Mouse (Mus musculus) T-helper 1 cell (primary cell): ENCODE measurements around the gene Itga8.

Experiments used
- in situ Hi-C: fragments of 300-600 bp; cut with MboI, MseI; formaldehyde crosslinking; loops from one replicate; pipeline ENCODE4 v1.15.1; 2025; ENCODE audit warnings: high pct_unique_total_duplicates

Gene Itga8

DNA sequence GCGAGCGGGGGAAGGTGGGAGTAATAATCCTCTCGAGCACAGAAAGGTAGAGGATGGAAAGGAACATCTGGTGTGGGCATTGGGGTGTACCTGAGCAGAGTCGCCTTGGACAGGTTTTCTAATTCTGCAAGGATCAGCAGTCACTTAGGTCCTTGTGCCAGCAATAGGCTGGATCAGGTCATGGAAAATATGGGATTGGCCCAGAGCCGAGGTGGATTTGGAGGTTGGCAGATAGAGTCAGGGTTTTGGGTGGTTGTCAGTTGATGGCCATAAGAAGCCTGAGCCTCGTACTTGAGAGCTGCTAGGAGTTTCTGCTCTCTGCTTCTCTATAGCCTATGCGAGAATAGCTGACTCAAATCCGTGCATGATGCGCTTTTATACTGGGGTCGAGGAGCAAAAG is 98.5 kb downstream of the Itga8 start:
- in situ Hi-C loops = no loop called here

DNA sequence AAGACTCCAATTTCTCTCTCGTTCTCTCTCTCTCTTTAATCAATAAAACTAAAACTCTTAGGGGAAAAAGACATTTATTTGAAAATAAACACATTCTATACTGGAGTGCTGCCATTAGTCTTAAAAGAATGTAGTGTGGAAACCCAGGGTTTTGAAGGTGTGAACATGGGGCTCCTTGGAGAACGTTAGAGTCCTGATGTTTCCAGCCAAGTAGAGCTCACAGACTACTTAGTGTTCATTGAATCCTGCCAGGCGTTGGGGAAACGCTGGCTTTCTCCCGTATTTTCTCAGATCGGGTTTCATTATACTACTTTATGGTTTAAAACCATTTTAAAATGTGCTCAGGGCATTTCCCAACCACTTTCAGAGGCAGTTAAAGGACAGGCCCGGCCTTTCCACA is 103.0 kb downstream of the Itga8 start:
- in situ Hi-C loops = no loop called here

DNA sequence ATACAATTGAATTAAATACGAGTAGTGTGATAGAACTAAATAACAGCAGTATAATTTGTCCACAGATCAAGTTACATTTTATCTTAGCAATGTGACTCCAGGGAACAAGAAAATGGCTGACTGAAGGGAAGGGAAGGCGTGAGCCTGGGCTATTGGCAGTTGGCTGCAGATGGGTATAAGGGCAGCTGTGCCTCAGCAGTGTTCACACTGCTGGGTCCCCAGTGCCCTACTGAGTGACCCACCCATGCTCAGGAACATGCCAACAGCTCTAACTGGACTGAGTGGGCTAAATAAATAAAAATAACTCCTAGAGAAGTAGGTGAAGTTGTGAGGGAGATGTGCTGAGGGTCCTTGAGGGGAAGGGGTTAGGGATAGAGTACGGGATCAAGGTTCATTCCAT is 103.5 kb downstream of the Itga8 start:
- in situ Hi-C loops = no loop called here

DNA sequence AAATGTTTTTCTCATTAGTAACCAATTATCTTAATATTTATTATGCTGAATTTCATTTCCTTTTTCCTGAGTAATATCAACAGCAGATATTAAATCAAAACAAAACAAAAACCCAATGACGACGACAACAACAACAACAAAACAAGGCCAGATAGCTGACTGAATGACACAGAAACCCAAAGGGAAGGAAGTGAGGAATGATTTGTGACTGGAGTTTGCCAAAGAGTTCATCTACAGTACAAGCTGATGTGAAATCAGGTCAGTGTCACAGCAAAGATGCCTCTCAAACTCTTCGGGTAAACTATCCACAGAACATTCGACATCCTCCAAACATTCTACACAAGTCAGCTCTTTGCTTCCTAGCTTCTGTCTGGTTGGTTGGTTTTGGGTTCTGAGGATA is 104.0 kb downstream of the Itga8 start:
- in situ Hi-C loops = no loop called here

DNA sequence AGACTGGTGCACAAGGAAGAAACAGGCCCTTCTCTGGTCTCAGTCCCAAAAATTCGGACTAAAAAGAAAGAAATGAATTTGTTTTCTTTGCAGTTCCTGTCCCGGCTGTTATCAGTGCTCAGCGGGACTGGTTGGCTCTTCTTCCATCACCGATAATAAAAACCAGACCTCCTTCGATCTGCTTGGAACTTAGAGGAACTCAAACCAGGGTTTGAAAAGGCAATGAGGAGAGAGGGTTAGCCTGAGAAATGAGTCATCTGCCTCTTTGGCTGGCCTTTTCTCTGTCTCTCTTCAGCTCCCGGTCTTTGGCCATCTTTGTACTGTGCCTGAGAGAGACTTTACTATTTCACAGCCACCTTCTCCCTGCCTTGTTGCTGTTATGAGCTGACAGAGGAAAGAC is 112.7 kb downstream of the Itga8 start:
- in situ Hi-C loops = no loop called here

DNA sequence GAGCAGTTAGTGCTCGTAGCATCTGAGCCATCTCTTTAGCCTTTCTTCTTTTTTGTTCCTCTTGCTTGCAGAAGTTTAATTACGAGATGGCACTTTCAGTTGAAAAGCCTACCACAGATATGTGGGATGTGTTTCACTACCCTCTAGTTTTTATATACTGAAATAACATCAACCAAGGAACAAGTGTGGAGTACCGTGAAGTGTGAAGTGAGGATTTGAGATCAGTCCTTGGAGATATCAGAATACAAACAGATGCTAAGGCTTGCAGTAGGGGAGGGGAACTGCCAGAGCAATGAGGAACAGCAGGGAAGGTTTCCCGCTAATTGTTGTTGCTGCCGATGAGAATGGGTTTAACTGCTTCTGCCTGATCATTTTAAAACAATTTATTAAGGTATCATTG is 114.1 kb downstream of the Itga8 start:
- in situ Hi-C loops = no loop called here

DNA sequence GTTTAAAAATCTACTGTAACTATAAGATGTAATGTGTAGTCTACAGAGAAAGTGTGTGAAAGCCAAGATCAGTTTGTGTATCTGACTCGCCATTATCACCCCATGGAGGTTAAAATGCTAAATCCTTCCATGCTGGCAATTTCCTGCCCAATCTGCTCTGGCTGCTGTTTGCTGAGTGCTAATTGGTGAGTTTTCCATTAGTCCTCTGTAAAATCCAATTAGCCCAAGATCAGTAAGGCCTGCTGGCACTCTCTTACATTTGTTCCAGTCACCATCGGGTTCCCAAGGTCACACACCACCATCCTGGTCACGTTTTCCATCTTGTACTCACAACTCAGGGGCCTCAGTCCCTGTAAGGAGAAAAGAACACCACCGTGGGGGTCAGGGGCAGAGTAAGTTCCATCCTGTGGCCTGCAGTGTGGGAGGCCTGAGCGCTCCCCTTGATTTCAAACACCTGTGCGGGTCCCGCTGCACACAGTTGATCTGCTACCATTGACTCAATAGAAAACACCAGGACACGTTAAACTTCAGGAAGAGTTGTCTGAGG is 119.2 kb downstream of the Itga8 start:
- in situ Hi-C loops = no loop called here

DNA sequence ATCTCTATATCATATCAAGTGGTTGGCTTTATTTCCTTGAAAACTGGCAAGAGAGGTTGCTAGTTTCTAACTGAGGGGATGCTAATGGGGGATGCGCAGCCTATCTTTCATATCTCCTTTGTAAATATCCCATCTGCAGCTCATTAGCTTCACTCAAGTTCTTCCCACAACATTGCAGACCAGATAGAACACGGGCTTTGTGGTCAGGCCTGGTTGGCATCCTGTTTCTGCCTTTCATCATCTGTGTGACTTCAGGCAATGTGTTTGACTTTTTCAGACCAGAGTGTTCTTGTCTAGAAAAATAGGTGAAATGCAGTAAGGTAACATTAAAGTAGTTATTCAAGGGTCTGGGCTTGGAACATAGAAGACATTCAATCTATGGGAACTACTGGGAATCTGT is 121.1 kb downstream of the Itga8 start:
- in situ Hi-C loops = no loop called here

DNA sequence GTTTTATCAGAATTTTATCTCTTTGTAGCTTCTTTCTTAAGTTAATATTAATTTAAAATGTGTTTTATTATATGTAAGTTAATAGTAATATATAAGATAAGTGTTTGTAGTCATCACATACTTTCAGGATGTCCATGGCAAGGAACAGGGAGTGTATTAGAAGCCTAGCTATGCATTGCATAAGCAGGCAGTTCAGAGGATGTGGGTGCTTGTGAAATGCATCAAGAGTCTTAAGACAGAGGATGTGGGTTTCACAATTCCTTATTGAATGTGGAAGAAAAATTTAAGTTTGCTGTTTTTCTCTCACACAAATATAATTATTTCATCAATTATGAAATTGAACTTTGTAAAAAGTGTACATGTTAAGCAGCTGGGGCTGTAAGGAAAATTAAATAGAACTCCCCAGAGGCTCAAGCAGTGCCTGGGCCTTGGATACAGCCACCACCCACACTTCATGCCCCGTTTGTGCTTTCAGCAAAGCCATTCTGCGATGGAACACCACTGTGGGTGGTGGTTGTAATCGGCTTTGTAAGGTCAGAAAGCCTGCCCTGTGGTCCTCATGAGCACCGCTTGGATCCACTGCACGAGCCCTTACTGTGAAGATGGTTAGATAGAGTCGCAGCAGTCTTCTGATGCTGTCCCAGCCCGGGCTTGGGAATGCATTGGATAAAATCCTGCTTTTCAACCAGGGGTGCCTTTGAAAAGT is 126.8 kb downstream of the Itga8 start:
- in situ Hi-C loops = no loop called here

DNA sequence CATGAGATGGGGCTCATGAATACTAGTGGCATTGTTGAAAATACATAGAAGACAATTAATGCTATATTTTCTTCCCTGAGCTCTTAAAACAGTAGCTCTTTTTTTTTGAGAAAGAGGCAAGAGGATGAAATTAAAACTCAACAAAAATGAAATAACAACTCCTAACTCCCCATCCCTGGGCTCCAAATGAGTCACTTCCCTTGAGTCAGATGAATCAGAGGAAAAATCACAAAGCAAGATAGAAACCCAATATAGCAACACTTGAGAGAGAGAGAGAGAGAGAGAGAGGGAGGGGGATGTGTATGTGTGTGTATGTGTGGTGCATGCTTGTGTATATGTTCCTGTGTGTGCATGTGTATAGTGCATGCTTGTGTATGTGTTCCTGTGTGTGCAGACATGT is 131.5 kb downstream of the Itga8 start:
- in situ Hi-C loops = no loop called here

DNA sequence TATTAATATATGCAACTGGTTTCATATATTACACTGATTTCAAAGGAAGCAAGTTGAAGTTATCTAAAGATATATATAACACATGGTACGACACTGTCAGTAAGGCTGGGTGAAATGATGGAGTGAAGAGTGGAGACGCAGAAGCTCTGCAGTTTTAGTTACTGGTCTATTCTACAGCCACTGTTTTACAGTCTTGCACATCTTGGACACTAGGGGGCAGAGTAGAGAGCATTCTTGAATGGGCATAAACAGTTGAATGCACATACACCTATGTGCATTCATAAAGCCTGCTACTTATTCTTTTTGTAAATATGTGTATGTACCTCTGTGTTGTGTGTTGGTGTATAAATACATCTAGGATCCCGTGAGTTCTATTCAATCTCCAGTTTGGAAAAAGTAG is 141.2 kb downstream of the Itga8 start:
- in situ Hi-C loops = no loop called here

DNA sequence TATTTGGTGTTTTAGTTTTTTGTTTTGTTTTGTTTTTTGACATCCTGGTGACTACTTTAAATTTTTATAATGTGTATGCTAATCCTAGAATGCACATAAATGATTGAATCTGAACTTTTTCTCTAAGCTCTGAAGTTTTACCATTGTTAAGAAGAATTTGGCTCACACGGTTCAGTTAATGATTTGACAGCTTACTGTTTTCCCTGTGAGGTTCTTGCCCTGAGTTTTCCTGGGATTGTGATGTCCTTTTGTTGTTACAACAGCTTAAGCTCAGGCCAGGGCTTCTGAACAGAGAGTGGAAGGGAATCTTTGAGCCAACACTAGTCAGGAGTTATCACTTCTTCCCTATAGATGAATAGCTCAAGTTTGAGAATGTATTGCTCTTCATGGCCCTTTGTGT is 144.7 kb downstream of the Itga8 start:
- in situ Hi-C loops = no loop called here

DNA sequence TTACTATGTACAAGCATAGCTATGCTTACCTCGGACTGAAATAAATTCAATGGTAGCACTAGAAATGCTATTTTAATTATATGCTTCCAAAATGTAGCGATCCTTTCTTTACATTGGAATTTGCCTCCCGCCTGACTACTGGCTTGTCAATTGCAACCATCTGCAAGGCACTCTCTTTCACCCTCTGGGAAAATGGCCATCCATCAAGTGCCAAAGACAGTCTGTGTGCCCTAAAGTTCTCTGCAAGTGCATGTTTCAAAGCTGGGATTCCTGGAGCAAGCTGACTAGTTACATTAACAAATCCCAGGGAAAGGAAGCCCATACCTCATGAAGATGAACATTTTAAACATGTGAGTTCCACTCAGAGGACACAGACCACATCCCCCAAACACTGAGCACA is 145.3 kb downstream of the Itga8 start:
- in situ Hi-C loops = no loop called here

DNA sequence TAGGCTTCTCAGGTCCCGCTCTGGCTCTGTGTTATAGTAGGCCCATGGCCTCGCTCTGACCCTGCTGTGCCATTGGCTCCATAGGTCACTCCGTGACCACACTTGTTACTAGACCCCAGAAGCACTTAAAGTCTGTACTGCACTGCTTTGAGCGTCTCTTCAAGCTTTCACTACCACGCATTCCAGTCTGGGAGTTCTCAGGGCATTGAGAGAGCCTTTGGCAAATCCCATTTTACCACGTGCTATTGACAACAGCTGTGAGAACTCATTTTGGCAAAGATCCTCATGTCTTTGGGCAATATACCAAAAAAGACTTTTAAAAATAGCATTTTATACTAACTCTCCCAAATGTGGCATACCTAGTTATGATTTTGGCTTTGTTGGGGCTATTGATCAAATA is 147.0 kb downstream of the Itga8 start:
- in situ Hi-C loops = no loop called here

DNA sequence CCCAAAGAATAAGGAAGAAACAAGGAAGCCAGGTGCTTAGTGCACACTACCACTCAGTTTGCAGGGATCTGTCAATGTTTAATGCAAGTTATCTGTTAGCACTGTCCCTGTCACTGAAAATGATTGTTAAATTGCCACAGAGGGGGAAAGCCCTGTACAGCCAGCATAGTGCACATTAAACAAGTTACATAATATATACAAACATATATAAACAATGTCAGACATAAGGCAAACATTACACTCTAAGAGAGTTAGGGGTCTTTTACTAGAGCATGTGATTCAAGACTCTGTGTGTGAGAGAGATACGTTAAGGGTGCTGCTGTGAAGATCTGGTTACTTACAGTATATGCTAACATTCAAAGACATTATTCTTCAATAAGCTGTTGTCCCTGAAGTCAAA is 148.2 kb downstream of the Itga8 start:
- in situ Hi-C loops = no loop called here

DNA sequence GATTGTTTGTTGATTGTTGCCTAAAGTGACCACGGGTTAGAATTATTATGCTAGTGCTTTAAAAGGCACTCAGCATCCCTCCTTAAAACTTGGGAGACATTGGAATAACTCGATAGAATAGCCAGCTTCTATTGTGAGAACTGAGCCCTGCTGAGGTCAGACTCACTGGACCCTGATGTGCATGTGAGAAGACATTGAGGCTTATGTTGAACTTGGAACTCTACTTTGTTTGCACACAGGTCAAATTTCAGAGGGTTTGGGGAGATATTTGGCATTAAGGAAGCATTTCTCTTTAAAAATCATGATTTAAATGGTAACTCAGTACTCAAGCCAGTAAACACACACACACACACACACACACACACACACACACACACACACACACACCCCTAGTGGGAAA is 153.8 kb downstream of the Itga8 start:
- in situ Hi-C loops = no loop called here

DNA sequence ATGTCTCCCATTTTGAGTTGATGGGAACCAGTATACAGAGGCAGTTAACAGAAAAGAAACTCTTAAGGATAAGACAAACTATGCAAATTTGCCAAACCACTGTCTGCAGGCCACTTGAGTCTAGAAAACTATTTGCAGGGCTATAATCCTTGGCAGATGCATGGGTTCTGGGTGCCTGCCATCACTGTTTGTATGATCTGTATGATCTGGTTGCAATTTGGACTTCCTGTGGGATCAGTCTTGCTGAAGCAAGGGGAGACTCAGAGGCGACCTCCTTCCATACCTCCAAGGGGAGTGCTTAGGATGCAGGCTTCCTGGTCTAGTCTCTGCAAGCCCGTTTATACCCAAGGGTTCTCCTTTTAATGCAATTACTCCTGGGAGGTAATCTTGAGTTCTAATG is 155.1 kb downstream of the Itga8 start:
- in situ Hi-C loops = no loop called here

DNA sequence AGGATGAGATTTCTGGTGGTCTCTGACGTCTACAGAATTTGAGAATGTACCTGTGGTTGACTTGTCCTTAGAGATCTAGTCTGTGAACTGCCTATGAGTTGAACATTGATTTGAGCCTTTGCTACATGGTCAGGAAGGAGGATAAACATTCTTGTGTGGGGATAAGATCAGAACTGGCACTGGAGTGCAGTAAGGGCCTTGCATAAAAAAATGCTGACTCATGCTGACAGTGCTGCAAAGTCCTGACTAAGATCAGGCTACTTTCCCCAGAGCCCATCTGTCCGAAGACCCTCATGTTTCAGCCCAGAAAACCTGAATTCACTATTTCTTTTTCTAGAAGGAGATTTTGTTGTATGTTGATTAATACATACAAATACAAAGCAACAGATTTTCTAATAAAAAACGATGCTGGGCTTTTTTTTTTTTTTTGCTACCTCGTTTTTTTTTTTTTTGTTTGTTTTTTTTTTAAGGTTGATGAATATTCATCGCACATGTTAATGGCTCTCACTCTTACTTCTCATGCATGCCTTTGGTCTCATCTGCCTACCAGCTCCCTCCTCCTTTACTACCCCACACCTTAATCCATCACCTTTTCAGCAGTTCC is 162.9 kb downstream of the Itga8 start:
- in situ Hi-C loops = no loop called here

DNA sequence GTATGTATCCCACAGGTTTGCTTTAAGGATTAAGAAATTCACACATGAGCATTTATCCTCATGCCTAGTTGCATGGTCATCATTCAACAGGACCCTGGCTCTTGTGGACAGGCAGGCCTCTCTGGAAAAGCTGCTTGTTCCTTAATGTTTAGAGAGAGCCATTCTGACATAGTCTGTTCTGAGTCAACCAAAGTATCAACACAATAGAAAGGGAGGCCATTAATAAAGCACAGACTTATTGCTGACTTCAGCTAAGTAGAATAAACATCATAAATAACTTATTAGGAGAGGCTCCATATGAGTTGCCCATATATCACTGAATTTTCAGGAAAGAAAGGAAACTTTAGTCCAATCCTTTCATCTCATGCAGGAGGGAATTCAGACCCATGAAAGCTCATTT is 175.1 kb downstream of the Itga8 start:
- in situ Hi-C loops = no loop called here

DNA sequence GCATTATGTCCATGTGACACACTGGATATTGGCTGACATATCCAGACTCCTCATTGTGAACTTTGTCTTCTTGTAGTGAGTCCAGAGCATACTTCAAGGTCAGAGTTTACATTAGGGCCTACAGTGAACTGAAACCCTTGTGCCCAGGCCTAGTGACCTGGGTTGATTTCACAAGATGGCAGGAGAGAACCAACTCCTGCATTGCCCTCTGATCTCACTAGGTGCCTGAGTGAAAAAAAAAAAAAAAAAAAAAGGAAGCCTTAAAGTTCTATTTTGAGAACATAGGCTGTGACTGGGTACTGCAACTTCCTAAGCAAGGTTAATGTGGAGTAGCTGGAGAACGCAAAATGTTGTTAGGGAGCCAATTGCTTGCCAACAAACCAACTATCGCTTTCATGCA is 186.2 kb downstream of the Itga8 start:
- in situ Hi-C loops = no loop called here

DNA sequence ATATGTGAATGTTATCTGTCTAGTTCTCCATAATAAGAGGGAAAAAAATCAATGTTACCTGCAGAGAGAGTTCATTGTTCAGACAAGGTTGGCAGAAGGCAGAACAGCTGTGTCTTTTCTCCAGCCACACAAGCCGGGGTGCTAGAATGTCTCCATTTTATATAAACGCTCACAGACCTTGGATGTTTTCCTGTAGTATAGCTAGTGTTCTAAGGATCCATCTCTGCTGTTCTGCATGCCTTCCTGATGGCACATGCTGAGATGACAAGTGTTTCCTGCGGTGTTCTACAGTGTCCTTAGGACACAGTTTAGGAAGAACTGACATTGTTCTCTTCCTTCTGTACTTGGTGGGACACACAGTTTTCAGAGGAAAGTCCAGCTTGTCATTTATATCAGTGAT is 192.4 kb downstream of the Itga8 start:
- in situ Hi-C loops = no loop called here

DNA sequence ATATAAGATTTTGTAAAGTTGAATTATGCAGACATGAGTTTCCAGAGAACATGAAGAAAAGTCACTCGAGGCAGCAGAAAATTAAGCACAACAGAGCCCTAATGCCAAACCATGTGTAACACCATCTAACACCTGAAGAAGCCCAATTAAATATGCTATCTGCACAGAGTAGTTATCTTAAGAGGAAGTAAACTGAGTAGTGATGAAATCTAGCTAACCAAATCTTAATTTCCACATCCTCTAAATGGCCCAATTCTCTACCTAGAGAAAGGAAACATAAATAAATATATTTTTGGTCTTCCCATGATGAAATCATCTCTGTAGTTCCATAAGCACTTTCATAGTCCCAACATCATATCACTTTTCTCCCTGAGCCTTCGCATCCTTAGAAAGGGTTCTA is 193.4 kb downstream of the Itga8 start:
- in situ Hi-C loops = no loop called here

DNA sequence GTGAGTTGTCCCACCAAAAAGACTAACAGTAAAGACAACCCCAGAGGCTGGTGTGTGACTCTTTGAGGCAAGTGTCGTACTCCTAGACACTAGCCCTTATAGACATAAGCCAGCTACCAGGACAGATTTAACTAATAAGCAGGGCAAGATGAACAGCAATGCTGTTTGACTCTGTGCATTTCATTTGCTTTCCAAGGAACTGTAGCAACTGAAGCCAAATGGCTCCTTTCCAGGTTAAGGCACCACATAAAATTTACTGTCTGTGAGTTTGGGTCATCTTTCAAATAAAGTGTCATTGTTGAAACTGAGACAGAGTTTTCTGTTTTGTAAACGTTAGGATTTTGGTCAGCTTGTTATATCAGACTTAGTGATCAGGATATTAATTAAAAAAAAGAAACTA is 194.5 kb downstream of the Itga8 start:
- in situ Hi-C loops = no loop called here

DNA sequence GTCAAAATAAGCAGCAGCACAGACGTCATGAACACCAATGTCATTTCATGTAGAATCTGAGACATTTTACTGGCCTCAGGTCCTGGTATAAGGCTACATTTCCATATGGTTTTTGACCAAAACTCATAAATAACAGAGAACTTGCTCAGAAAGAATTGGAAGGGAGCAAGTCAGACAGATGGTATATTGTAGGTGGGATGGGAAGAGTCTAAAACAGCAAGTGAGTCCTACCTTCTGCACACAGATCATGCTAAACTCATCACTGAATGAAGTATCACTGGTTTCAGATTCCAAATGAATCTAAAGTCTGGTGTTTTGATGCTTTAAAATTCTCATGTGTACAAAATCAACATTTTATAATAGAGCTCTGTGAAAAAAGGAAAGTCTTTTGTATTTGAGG is 198.5 kb downstream of the Itga8 start:
- in situ Hi-C loops = no loop called here
